Mouse (Mus musculus) stomach, embryonic 16.5 days (tissue): ENCODE data around the gene Vps37d. TPM values are rescaled to one million over a fixed set of nuclear protein-coding genes. Genes with fewer than 3 reads are reported as not detected.

ENCODE experiments used
- ATAC-seq: fragments of 200-750 bp; cut with Nextera tagmentation; 2 replicates; pipeline ENCODE4 v1.8.0; 2017; ENCODE audit warnings: moderate number of reproducible peaks, moderate TSS enrichment; ENCODE audit not compliant: insufficient read depth, low FRiP score
- H3K27ac ChIP-seq: fragments of 300-500 bp; sonication (generic); 2 replicates; pipeline ENCODE4 v1.5.1; 2014; ENCODE audit warnings: low read length
- H3K27me3 ChIP-seq: fragments of 300-500 bp; sonication (generic); 2 replicates; pipeline ENCODE4 v1.6.1; 2014; ENCODE audit warnings: low read length, control low read depth, mixed read lengths; ENCODE audit not compliant: control insufficient read depth, insufficient read depth
- H3K36me3 ChIP-seq: fragments of 300-500 bp; sonication (generic); 2 replicates; pipeline ENCODE4 v1.6.1; 2014; ENCODE audit warnings: low read length; ENCODE audit not compliant: control insufficient read depth, insufficient read depth
- H3K4me1 ChIP-seq: fragments of 300-500 bp; sonication (generic); 2 replicates; pipeline ENCODE4 v1.6.1; 2014; ENCODE audit warnings: low read length, control low read depth, mixed read lengths; ENCODE audit not compliant: control insufficient read depth, insufficient read depth
- H3K4me2 ChIP-seq: fragments of 300-500 bp; sonication (generic); 2 replicates; pipeline ENCODE4 v1.6.1; 2014; ENCODE audit warnings: low read depth, low read length, mixed read lengths
- H3K4me3 ChIP-seq: fragments of 300-500 bp; sonication (generic); replicated peaks from 2 replicates; pipeline ENCODE4 v1.5.1; 2014; ENCODE audit warnings: mild to moderate bottlenecking, low read length
- H3K9ac ChIP-seq: fragments of 300-500 bp; sonication (generic); 2 replicates; pipeline ENCODE4 v1.6.1; 2014; ENCODE audit warnings: low read length
- H3K9me3 ChIP-seq: fragments of 300-500 bp; sonication (generic); replicated peaks from 2 replicates; pipeline ENCODE4 v1.6.1; 2016; ENCODE audit warnings: low read length, control low read depth; ENCODE audit not compliant: control insufficient read depth
- WGBS: fragments of 180-500 bp; shearing (Covaris S2); extraction: QIAGEN DNeasy Blood & Tissue Kit; methylation state at CpG from one replicate; pipeline ENCODE4 v1.1.7; 2014; 5-methylcytosine and 5-hydroxymethylcytosine counted together
- polyA plus RNA-seq: library from polyadenylated mRNA; unstranded; fragments of >200 nt; fragmentation: Nextera tagmentation; extraction: Ambion mirVana; gene quantifications from 2 replicates; pipeline ENCODE4 v1.2.1, GENCODE M21; 2015

Gene Vps37d
- polyA plus RNA-seq, 1 experiment from 2014 or later: 3.5 TPM

- H3K27me3 ChIP-seq: no peaks in the 10 kb centered on the region
- H3K9ac ChIP-seq: peak overlapping the region; percentile 79; the same call in 1 of the 2 replicates
- no peak overlapping the region; the same call in 1 of the 2 replicates for H3K27ac ChIP-seq
- 37% methylated on average over 11 of the region's 11 CpGs for WGBS
- no peaks in the 10 kb centered on the region for H3K36me3 ChIP-seq
- H3K9me3 ChIP-seq: no peaks in the 10 kb centered on the region
- H3K4me2 ChIP-seq: peak overlapping the region; percentile 87
- no peak for ATAC-seq
- peak overlapping the region; percentile 60 for H3K4me3 ChIP-seq
- peaks cover 40% of the 10 kb centered on the region for H3K4me1 ChIP-seq
Measured at GRCm38 (mm10) chr5:135024665-135025224, 53.3 kb downstream of the Vps37d start.

GRCm38 (mm10) chr5:135023344-135024173, 54.5 kb downstream of the Vps37d start, which contains the start of gene Stx1a:
Stx1a (plus strand) TSS chr5:135023482.
- Histone ChIP-seq H3K9ac (peak within 1 kb of the TSS; percentile 79), H3K36me3 (no peaks in the 10 kb centered on the region), H3K27me3 (no peaks in the 10 kb centered on the region), H3K27ac (peak within 1 kb of the TSS; percentile 18), H3K9me3 (no peaks in the 10 kb centered on the region), H3K4me2 (peak within 1 kb of the TSS; percentile 87), H3K4me3 (peak within 1 kb of the TSS; percentile 60), H3K4me1 (peaks cover 29% of the 10 kb centered on the region)
- ATAC-seq: peak; percentile 95
- WGBS: under 1% methylated on average over 61 of the region's 61 CpGs

Other genes starting within 250 kb of the Vps37d start
- gene Tmem270, start 171.5 kb downstream of the Vps37d start, polyA plus RNA-seq: not detected in 2 replicates
- gene Cldn13, start 162.7 kb downstream of the Vps37d start, polyA plus RNA-seq: 8.6 and 13.5 TPM in 2 replicates
- 14.1 and 14.8 TPM in 2 replicates for gene Mettl27, start 145.9 kb downstream of the Vps37d start, polyA plus RNA-seq
- gene Cldn4, start 131.3 kb downstream of the Vps37d start, polyA plus RNA-seq: 73.1 and 90.8 TPM in 2 replicates
- 83.9 and 89.2 TPM in 2 replicates for gene Cldn3, start 92.1 kb downstream of the Vps37d start, polyA plus RNA-seq
- gene Abhd11, start 69.1 kb downstream of the Vps37d start, polyA plus RNA-seq: 70.7 and 73.9 TPM in 2 replicates
- 12.5 and 14.0 TPM in 2 replicates for gene Stx1a, start 54.8 kb downstream of the Vps37d start, polyA plus RNA-seq
- gene Dnajc30, start 14.1 kb downstream of the Vps37d start, polyA plus RNA-seq: 32.6 and 33.3 TPM in 2 replicates
- 94.8 and 105 TPM in 2 replicates for gene Bud23, start 13.3 kb downstream of the Vps37d start, polyA plus RNA-seq
- 3.8 and 4.7 TPM in 2 replicates for gene Mlxipl, start 11.6 kb upstream of the Vps37d start, polyA plus RNA-seq
- gene Tbl2, start 71.4 kb upstream of the Vps37d start, polyA plus RNA-seq: 23.9 and 26.4 TPM in 2 replicates
- gene Bcl7b, start 90.0 kb upstream of the Vps37d start, polyA plus RNA-seq: 50.1 and 54.6 TPM in 2 replicates
- 24.3 and 28.5 TPM in 2 replicates for gene Baz1b, start 109.0 kb upstream of the Vps37d start, polyA plus RNA-seq
- gene Fzd9, start 173.0 kb upstream of the Vps37d start, polyA plus RNA-seq: 0.47 and 1.5 TPM in 2 replicates